Mouse (Mus musculus): ENCODE results near the gene Gm13283.
"Not testable (repeated sequence)": the region's sequence is repeated elsewhere in the genome, so short reads cannot be mapped to it uniquely, and the experiment has no call there.

The Gm13283 gene

GRCm38 (mm10) chr4:88762341-88762740, 2.4 kb downstream of the Gm13283 start:
- peak; percentile 32 to 35 for DNase-seq (ENCODE audit: low spot score in 2 of 2)

GRCm38 (mm10) chr4:88763384-88764018, 3.6 kb downstream of the Gm13283 start:
- peak; percentile 76 to 78 for DNase-seq (ENCODE audit: low spot score in 2 of 2)

GRCm38 (mm10) chr4:88773534-88773933, 13.6 kb downstream of the Gm13283 start, which contains the start of gene Gm13290:
TSS of gene Gm13290 (plus strand) at chr4:88773834.
- not testable (repeated sequence) for DNase-seq (ENCODE audit: low spot score in 2 of 2)

GRCm38 (mm10) chr4:88776622-88777021, 16.7 kb downstream of the Gm13283 start, which contains the start of gene Gm13289:
TSS of gene Gm13289 (plus strand) at chr4:88776922.
- not testable (repeated sequence) for DNase-seq (ENCODE audit: low spot score in 2 of 2)

GRCm38 (mm10) chr4:88779550-88779949, 19.6 kb downstream of the Gm13283 start, which contains the start of gene Gm13272:
TSS of gene Gm13272 (plus strand) at chr4:88779850.
- DNase-seq (ENCODE audit: low spot score in 2 of 2), result not testable (repeated sequence)

GRCm38 (mm10) chr4:88780320-88780719, 20.4 kb downstream of the Gm13283 start:
- not testable (repeated sequence) for DNase-seq (ENCODE audit: low spot score in 2 of 2)

- DNase-seq (ENCODE audit: low spot score in 2 of 2), result not testable (repeated sequence)
Observed at GRCm38 (mm10) chr4:88781831-88782230, 21.9 kb downstream of the Gm13283 start, which contains the start of gene Ifnz. TSS of gene Ifnz (plus strand) at chr4:88782131.

- DNase-seq (ENCODE audit: low spot score in 2 of 2), result not testable (repeated sequence)
Observed at GRCm38 (mm10) chr4:88782335-88782734, 22.4 kb downstream of the Gm13283 start.

GRCm38 (mm10) chr4:88785409-88785808, 25.5 kb downstream of the Gm13283 start, which contains the start of gene Gm13276:
TSS of gene Gm13276 (plus strand) at chr4:88785709.
- not testable (repeated sequence) for DNase-seq (ENCODE audit: low spot score in 2 of 2)

- peak; percentile 53 to 73 for DNase-seq (ENCODE audit: low spot score in 2 of 2)
Observed at GRCm38 (mm10) chr4:88788402-88788801, 28.5 kb downstream of the Gm13283 start, which contains the start of gene Gm13277. TSS of gene Gm13277 (plus strand) at chr4:88788632.

- DNase-seq (ENCODE audit: low spot score in 2 of 2), result not testable (repeated sequence)
Observed at GRCm38 (mm10) chr4:88791250-88791649, 31.3 kb downstream of the Gm13283 start, which contains the start of gene Gm13278. TSS of gene Gm13278 (plus strand) at chr4:88791550.

- peak; percentile 88 to 90 for DNase-seq (ENCODE audit: low spot score in 2 of 2)
Observed at GRCm38 (mm10) chr4:88793936-88794675, 34.2 kb downstream of the Gm13283 start, which contains the start of gene Gm13275. TSS of gene Gm13275 (plus strand) at chr4:88794487.

- not testable (repeated sequence) for DNase-seq (ENCODE audit: low spot score in 2 of 2)
Observed at GRCm38 (mm10) chr4:88797097-88797496, 37.2 kb downstream of the Gm13283 start, which contains the start of gene Gm13279. TSS of gene Gm13279 (plus strand) at chr4:88797397.

GRCm38 (mm10) chr4:88799365-88799764, 39.4 kb downstream of the Gm13283 start, which contains the start of gene Gm13285:
TSS of gene Gm13285 (plus strand) at chr4:88799665.
- not testable (repeated sequence) for DNase-seq (ENCODE audit: low spot score in 2 of 2)

- not testable (repeated sequence) for DNase-seq (ENCODE audit: low spot score in 2 of 2)
Observed at GRCm38 (mm10) chr4:88802954-88803353, 43.0 kb downstream of the Gm13283 start, which contains the start of gene Gm13287. TSS of gene Gm13287 (plus strand) at chr4:88803254.

- not testable (repeated sequence) for DNase-seq (ENCODE audit: low spot score in 2 of 2)
Observed at GRCm38 (mm10) chr4:88805231-88805630, 45.3 kb downstream of the Gm13283 start, which contains the start of gene Gm13288. TSS of gene Gm13288 (plus strand) at chr4:88805531.

- DNase-seq (ENCODE audit: low spot score in 2 of 2), result peak; percentile 34 to 35
Observed at GRCm38 (mm10) chr4:88805761-88806160, 45.8 kb downstream of the Gm13283 start.
